Mouse (Mus musculus) lung, postnatal 0 days (tissue): ENCODE measurements around the gene Slc25a29. TPM values are rescaled to one million over a fixed set of nuclear protein-coding genes. Genes with fewer than 3 reads are reported as not detected.
A peak's percentile ranks its signal among the peaks of the same experiment; 100 is the strongest.

Experiments used
- ATAC-seq: fragments of 200-750 bp; cut with Nextera tagmentation; 2 replicates; pipeline ENCODE4 v1.8.0; 2017; ENCODE audit warnings: moderate library complexity
- DNase-seq: peaks from one replicate; pipeline ENCODE4 v3.0.0-alpha.2; 2016; ENCODE audit warnings: low spot score
- H3K27ac ChIP-seq: fragments of 300-500 bp; sonication (generic); 2 replicates; pipeline ENCODE4 v1.5.1; 2014; ENCODE audit warnings: antibody characterized with exemption, mild to moderate bottlenecking, low read length, mixed read lengths
- H3K27me3 ChIP-seq: fragments of 300-500 bp; sonication (generic); replicated peaks from 2 replicates; pipeline ENCODE4 v1.6.1; 2014; ENCODE audit warnings: low read length, mixed read lengths; ENCODE audit not compliant: insufficient read depth
- H3K36me3 ChIP-seq: fragments of 300-500 bp; sonication (generic); 2 replicates; pipeline ENCODE4 v1.6.1; 2014; ENCODE audit warnings: low read length, mixed read lengths; ENCODE audit not compliant: insufficient read depth
- H3K4me1 ChIP-seq: fragments of 300-500 bp; sonication (generic); 2 replicates; pipeline ENCODE4 v1.6.1; 2014; ENCODE audit warnings: antibody characterized with exemption, low read depth, low read length, mixed read lengths; ENCODE audit not compliant: insufficient read depth
- H3K4me2 ChIP-seq: fragments of 300-500 bp; sonication (generic); replicated peaks from 2 replicates; pipeline ENCODE4 v1.6.1; 2014; ENCODE audit warnings: low read depth, mild to moderate bottlenecking, low read length, moderate library complexity, mixed read lengths
- H3K4me3 ChIP-seq: fragments of 300-500 bp; sonication (generic); 2 replicates; pipeline ENCODE4 v1.5.1; 2014; ENCODE audit warnings: low read depth, low read length
- H3K9ac ChIP-seq: fragments of 300-500 bp; sonication (generic); replicated peaks from 2 replicates; pipeline ENCODE4 v1.6.1; 2014; ENCODE audit warnings: low read depth, mild to moderate bottlenecking
- H3K9me3 ChIP-seq: fragments of 300-500 bp; sonication (generic); 2 replicates; pipeline ENCODE4 v1.6.1; 2016; ENCODE audit warnings: low read length, mixed read lengths
- CTCF ChIP-seq: IDR thresholded peaks from 2 replicates; pipeline ENCODE4 v1.5.1; 2016; ENCODE audit warnings: antibody characterized with exemption, mild to moderate bottlenecking
- EP300 ChIP-seq: IDR thresholded peaks from 2 replicates; pipeline ENCODE4 v1.6.1; 2016; ENCODE audit warnings: antibody characterized with exemption, mild to moderate bottlenecking, control low read depth
- WGBS: fragments of 180-500 bp; shearing (Covaris S2); extraction: QIAGEN DNeasy Blood & Tissue Kit; methylation state at CpG from one replicate; pipeline ENCODE4 v1.1.7; 2014; 5-methylcytosine and 5-hydroxymethylcytosine counted together
- polyA plus RNA-seq: library from polyadenylated mRNA; unstranded; fragments of >200 nt; fragmentation: Nextera tagmentation; extraction: Ambion mirVana; gene quantifications from 2 replicates; pipeline ENCODE4 v1.2.1, GENCODE M21; 2015

Slc25a29 gene
- polyA plus RNA-seq, 1 experiment from 2014 or later, result 19.7 TPM

DNA sequence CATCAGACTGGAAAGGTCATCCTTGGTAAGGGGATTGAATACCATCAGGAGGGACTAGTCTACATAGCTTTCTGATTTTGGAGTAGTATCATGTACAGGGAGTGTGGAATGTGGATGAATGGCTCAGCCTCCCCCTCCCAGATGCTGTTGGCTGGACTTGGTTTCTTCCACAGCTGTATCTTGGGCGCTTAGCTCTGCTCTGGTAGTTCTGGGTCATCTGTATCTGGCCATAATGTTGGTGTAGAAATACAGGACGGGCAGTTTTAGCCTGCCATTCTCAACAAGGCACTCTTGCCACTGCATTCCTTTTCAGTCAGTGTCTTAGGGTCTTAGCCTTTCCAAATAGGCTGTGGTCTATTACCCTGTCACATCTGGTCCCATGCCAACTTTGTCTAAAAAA lies 34.1 kb downstream of the Slc25a29 start:
- TF ChIP-seq EP300, result no peak
- DNase-seq, result no peak
- ATAC-seq, result no peak
- no peak overlapping the region for H3K9ac ChIP-seq
- no peaks in the 10 kb centered on the region for H3K9me3 ChIP-seq
- H3K4me1 ChIP-seq, result peaks cover 7% of the 10 kb centered on the region; the same call in 1 of the 2 replicates
- no peaks in the 10 kb centered on the region for H3K27me3 ChIP-seq
- H3K4me3 ChIP-seq, result no peak overlapping the region
- H3K27ac ChIP-seq, result no peak overlapping the region
- H3K36me3 ChIP-seq, result no peaks in the 10 kb centered on the region
- H3K4me2 ChIP-seq, result no peak overlapping the region
- 52% methylated on average over 2 of the region's 2 CpGs for WGBS

DNA sequence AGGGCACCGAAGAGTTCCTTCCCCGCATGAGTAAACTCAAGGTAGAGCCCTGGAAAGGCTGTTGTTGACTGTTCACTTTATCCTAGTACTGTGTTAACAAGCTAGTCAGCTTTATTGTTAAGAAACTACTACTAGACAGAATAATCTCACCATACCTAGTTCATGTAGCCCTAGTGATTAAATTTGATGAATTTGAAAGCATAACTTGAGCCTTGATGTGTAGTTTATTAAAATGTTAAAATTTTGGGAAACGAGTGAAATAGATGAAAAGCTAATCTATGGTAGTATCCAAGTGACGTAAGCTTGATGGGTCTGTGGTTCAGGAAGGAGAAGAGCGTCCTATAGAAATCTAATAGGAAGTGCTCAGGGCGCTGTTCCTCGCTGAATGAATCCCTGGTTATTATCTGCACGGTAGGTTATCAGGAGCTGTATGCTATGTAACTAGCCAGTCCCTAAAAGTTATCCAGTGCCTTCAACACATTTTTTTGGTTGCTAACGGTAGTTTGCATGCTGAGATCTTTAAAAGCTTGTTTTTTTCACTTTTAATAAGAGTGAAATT lies 40.6 kb downstream of the Slc25a29 start:
- H3K27ac ChIP-seq, result peak overlapping the region; percentile 99
- H3K27me3 ChIP-seq, result no peaks in the 10 kb centered on the region
- no peak for TF ChIP-seq EP300
- TF ChIP-seq CTCF, result no peak
- peak overlapping the region; percentile 70 for H3K4me2 ChIP-seq
- DNase-seq (peak; percentile 46), ATAC-seq (no peak)
- H3K4me3 ChIP-seq, result peak overlapping the region; percentile 100
- no peaks in the 10 kb centered on the region for H3K36me3 ChIP-seq
- H3K4me1 ChIP-seq, result no peaks in the 10 kb centered on the region; the same call in 1 of the 2 replicates
- H3K9ac ChIP-seq, result peak overlapping the region; percentile 91
- 4% methylated on average over 9 of the region's 9 CpGs for WGBS
- no peaks in the 10 kb centered on the region for H3K9me3 ChIP-seq

DNA sequence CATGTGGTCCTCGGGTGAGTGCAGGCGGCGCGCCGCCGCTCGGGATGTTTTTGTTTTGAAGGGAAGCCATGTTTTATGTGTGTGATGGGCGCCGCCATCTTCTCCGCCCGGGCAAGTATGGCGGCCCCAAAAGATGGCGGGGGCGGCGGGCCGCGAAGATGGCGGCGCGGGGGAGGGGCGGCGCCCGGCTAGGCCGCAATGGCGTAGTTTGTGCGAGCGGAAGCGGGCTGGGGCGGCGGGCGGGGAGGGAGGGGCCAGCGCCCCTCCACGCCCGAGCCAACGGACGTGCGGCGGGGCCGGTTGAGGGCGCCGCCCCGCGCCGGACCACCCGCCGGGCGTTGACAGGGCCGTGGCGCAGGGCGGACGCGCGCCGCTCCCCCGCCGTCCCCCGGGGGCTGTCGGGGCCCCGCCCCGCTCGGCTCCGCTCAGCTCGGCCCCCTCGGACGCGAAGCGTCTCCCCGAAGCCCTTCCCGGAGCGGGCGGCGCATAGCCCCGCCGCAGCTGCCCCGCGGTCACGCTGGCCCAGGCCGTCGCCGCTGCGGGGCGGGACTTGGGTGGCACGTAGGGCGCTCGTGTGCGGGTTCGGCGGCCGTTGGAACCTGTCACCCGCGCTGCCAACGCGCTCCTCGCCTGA lies 41.5 kb downstream of the Slc25a29 start:
- WGBS, result 4% methylated on average over 64 of the region's 94 CpGs
- TF ChIP-seq EP300, result no peak
- no peak for TF ChIP-seq CTCF
- peak overlapping the region; percentile 91 for H3K9ac ChIP-seq

DNA sequence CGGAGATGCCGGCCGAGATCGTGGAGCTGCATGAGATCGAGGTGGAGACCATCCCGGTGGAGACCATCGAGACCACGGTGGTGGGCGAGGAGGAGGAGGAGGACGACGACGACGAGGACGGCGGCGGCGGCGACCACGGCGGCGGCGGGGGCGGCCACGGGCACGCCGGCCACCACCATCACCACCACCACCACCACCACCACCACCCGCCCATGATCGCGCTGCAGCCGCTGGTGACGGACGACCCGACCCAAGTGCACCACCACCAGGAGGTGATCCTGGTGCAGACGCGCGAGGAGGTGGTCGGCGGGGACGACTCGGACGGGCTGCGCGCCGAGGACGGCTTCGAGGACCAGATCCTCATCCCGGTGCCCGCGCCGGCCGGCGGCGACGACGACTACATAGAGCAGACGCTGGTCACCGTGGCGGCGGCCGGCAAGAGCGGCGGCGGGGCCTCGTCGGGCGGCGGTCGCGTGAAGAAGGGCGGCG lies 42.2 kb downstream of the Slc25a29 start:
- no peak for ATAC-seq
- Histone ChIP-seq H3K27me3 (no peaks in the 10 kb centered on the region), H3K4me3 (peak overlapping the region; percentile 100), H3K9me3 (no peaks in the 10 kb centered on the region), H3K4me1 (no peaks in the 10 kb centered on the region; the same call in 1 of the 2 replicates), H3K9ac (peak overlapping the region; percentile 91), H3K36me3 (no peaks in the 10 kb centered on the region), H3K4me2 (peak overlapping the region; percentile 70), H3K27ac (peak overlapping the region; percentile 99)
- WGBS, result under 1% methylated on average over 53 of the region's 71 CpGs
- TF ChIP-seq EP300 (no peak), CTCF (no peak)
- peak; percentile 21 for DNase-seq

More for the DNA sequence above, 41.5 kb downstream of the Slc25a29 start:
- peak; percentile 94 for DNase-seq
- Histone ChIP-seq H3K4me3 (peak overlapping the region; percentile 100), H3K27me3 (no peaks in the 10 kb centered on the region), H3K9me3 (no peaks in the 10 kb centered on the region), H3K4me1 (no peaks in the 10 kb centered on the region; the same call in 1 of the 2 replicates), H3K4me2 (peak overlapping the region; percentile 70), H3K36me3 (no peaks in the 10 kb centered on the region), H3K27ac (peak overlapping the region; percentile 99)
- peak; percentile 62 for ATAC-seq

GRCm38 (mm10) chr12:108792546-108793452 lies 42.9 kb downstream of the Slc25a29 start, which contains the start of gene Yy1:
Gene Yy1, plus strand, starts transcription at chr12:108792973.
- Histone ChIP-seq H3K36me3 (no peaks in the 10 kb centered on the region), H3K9me3 (no peaks in the 10 kb centered on the region), H3K27me3 (no peaks in the 10 kb centered on the region), H3K4me2 (peak within 1 kb of the TSS; percentile 70), H3K4me3 (peak within 1 kb of the TSS; percentile 100), H3K4me1 (no peaks in the 10 kb centered on the region; the same call in 1 of the 2 replicates), H3K27ac (peak within 1 kb of the TSS; percentile 99), H3K9ac (peak within 1 kb of the TSS; percentile 91)
- 1% methylated on average over 50 of the region's 127 CpGs for WGBS
- peak; percentile 43 for TF ChIP-seq CTCF
- no peak for TF ChIP-seq EP300
- peak; percentile 99 for DNase-seq
- ATAC-seq, result peak; percentile 92

GRCm38 (mm10) chr12:108792152-108792545 lies 43.5 kb downstream of the Slc25a29 start:
- H3K4me1 ChIP-seq, result no peaks in the 10 kb centered on the region; the same call in 1 of the 2 replicates
- H3K9me3 ChIP-seq, result no peaks in the 10 kb centered on the region
- peak overlapping the region; percentile 100 for H3K4me3 ChIP-seq
- no peak for TF ChIP-seq EP300
- TF ChIP-seq CTCF, result peak; percentile 33; the same call in 1 of the 2 replicates
- peak overlapping the region; percentile 99 for H3K27ac ChIP-seq
- 1% methylated on average over 52 of the region's 52 CpGs for WGBS
- DNase-seq (peak; percentile 91), ATAC-seq (peak; percentile 31)
- no peaks in the 10 kb centered on the region for H3K36me3 ChIP-seq
- peak overlapping the region; percentile 57 for H3K4me2 ChIP-seq
- H3K9ac ChIP-seq, result peak overlapping the region; percentile 86
- H3K27me3 ChIP-seq, result no peaks in the 10 kb centered on the region
